Mouse (Mus musculus) CH12.LX (cell line): ENCODE results near the gene Efhd2. TPM values are rescaled to one million over a fixed set of nuclear protein-coding genes. Genes with fewer than 3 reads are reported as not detected.

Experiments used
- DNase-seq: peaks from one replicate; pipeline ENCODE4 v3.0.0-alpha.2; 2013; ENCODE audit errors: extremely low read depth
- H3K27ac ChIP-seq: 2 replicates; pipeline ENCODE4 v1.5.1; 2012; ENCODE audit warnings: low read depth, mild to moderate bottlenecking, control low read depth, moderate library complexity; ENCODE audit not compliant: insufficient read depth
- H3K27me3 ChIP-seq: replicated peaks from 2 replicates; pipeline ENCODE3; 2012; ENCODE audit warnings: inconsistent platforms
- H3K36me3 ChIP-seq, 2 experiments: replicated peaks in 1 of 2; 2 replicates each; pipeline versions ENCODE3 to v1.6.1; 2012; ENCODE audit warnings: inconsistent platforms in 1 of 2, low read length in 1 of 2, mild to moderate bottlenecking in 1 of 2, mixed read lengths in 1 of 2, moderate library complexity in 1 of 2; ENCODE audit not compliant: control insufficient read depth in 1 of 2, insufficient read depth in 1 of 2
- H3K4me1 ChIP-seq, 2 experiments: 2 replicates each; pipeline ENCODE4 v1.6.1; 2012; ENCODE audit warnings: inconsistent platforms in 1 of 2, moderate library complexity in 1 of 2; ENCODE audit not compliant: insufficient read depth in 2 of 2, control insufficient read depth in 1 of 2
- H3K4me2 ChIP-seq: 2 replicates; pipeline ENCODE4 v1.6.1; 2012; ENCODE audit warnings: low read depth, mild to moderate bottlenecking, control low read depth; ENCODE audit not compliant: poor library complexity, insufficient read depth, severe bottlenecking
- H3K4me3 ChIP-seq, 3 experiments: fragments of 150-350 bp in 1 of 3; sonication (generic) in 1 of 3; replicated peaks in 1 of 3; 2 replicates each; pipeline versions ENCODE3 to v1.5.1; 2011 to 2012; ENCODE audit warnings: low read depth in 2 of 3, low read length in 2 of 3, mild to moderate bottlenecking in 2 of 3, moderate library complexity in 2 of 3, control low read depth in 1 of 3, improper control_type of control experiment in 1 of 3, inconsistent platforms in 1 of 3, mixed read lengths in 1 of 3; ENCODE audit not compliant: poor library complexity in 1 of 3
- H3K79me2 ChIP-seq: replicated peaks from 2 replicates; pipeline ENCODE4 v1.6.1; 2012; ENCODE audit warnings: mild to moderate bottlenecking, moderate library complexity; ENCODE audit not compliant: control insufficient read depth, poor library complexity, insufficient read depth, severe bottlenecking; ENCODE audit errors: extremely low read depth
- H3K9ac ChIP-seq: 2 replicates; pipeline ENCODE4 v1.6.1; 2012; ENCODE audit warnings: low read depth, mild to moderate bottlenecking, control low read depth, moderate library complexity; ENCODE audit not compliant: insufficient read depth
- H3K9me3 ChIP-seq: replicated peaks from 2 replicates; pipeline ENCODE3; 2012; ENCODE audit warnings: low read length, inconsistent platforms, mixed read lengths
- BHLHE40 ChIP-seq: IDR thresholded peaks from 2 replicates; pipeline ENCODE4 v1.6.1; 2011; ENCODE audit warnings: mild to moderate bottlenecking, low read depth, low read length, improper control_type of control experiment
- CHD1 ChIP-seq: IDR thresholded peaks from 2 replicates; pipeline ENCODE4 v1.6.1; 2012; ENCODE audit warnings: low read depth, low read length, improper control_type of control experiment, inconsistent platforms
- CHD2 ChIP-seq: IDR thresholded peaks from 2 replicates; pipeline ENCODE4 v1.6.1; 2011; ENCODE audit warnings: low read length, improper control_type of control experiment
- ELF1 ChIP-seq: IDR thresholded peaks from 2 replicates; pipeline ENCODE4 v1.6.1; 2014; ENCODE audit warnings: low read depth, mild to moderate bottlenecking, inconsistent platforms, low read length, improper control_type of control experiment
- EP300 ChIP-seq: IDR thresholded peaks from 2 replicates; pipeline ENCODE4 v1.6.1; 2011; ENCODE audit warnings: low read length, improper control_type of control experiment
- KAT2A ChIP-seq: IDR thresholded peaks from 2 replicates; pipeline ENCODE4 v1.6.1; 2012; ENCODE audit warnings: low read length, improper control_type of control experiment, inconsistent platforms; ENCODE audit not compliant: insufficient replicate concordance
- MAZ ChIP-seq: IDR thresholded peaks from 2 replicates; pipeline ENCODE4 v1.6.1; 2012; ENCODE audit warnings: low read depth, mild to moderate bottlenecking, inconsistent platforms, low read length, improper control_type of control experiment, moderate library complexity
- NRF1 ChIP-seq: IDR thresholded peaks from 2 replicates; pipeline ENCODE4 v1.6.1; 2014; ENCODE audit warnings: low read depth, mild to moderate bottlenecking, inconsistent platforms, low read length, improper control_type of control experiment, moderate library complexity
- POLR2A ChIP-seq: IDR thresholded peaks from 2 replicates; pipeline ENCODE4 v1.6.1; 2011; ENCODE audit warnings: low read depth, mild to moderate bottlenecking, improper control_type of control experiment, low read length
- POLR2AphosphoS2 ChIP-seq: IDR thresholded peaks from 2 replicates; pipeline ENCODE4 v1.6.1; 2011; ENCODE audit warnings: low read depth, low read length, improper control_type of control experiment
- RCOR1 ChIP-seq: conservative IDR thresholded peaks from 2 replicates; pipeline ENCODE4 v1.6.1; 2012; ENCODE audit warnings: low read depth, mild to moderate bottlenecking, inconsistent platforms, low read length, improper control_type of control experiment
- UBTF ChIP-seq: IDR thresholded peaks from 2 replicates; pipeline ENCODE4 v1.6.1; 2012; ENCODE audit warnings: low read depth, mild to moderate bottlenecking, inconsistent platforms, low read length, improper control_type of control experiment, moderate library complexity
- USF1 ChIP-seq: IDR thresholded peaks from 2 replicates; pipeline ENCODE4 v1.6.1; 2014; ENCODE audit warnings: low read depth, mild to moderate bottlenecking, inconsistent platforms, low read length, improper control_type of control experiment
- USF2 ChIP-seq: conservative IDR thresholded peaks from 2 replicates; pipeline ENCODE4 v1.6.1; 2011; ENCODE audit warnings: low read depth, low read length, improper control_type of control experiment
- ZKSCAN1 ChIP-seq: IDR thresholded peaks from 2 replicates; pipeline ENCODE4 v1.6.1; 2012; ENCODE audit warnings: low read depth, inconsistent platforms, low read length, improper control_type of control experiment, borderline replicate concordance
- ZNF384 ChIP-seq: IDR thresholded peaks from 2 replicates; pipeline ENCODE4 v1.6.1; 2012; ENCODE audit warnings: low read depth, low read length, improper control_type of control experiment, inconsistent platforms
- dilution Hi-C: fragments of 300-500 bp; cut with MboI; formaldehyde crosslinking; loops from 2 replicates; pipeline ENCODE4 v1.14.3; 2020; ENCODE audit warnings: low sequenced_read_pairs; ENCODE audit not compliant: extremely low pct_unique_long_range_greater_than_20kb, extremely low pct_ligation_motif_present
- in situ Hi-C: fragments of 300-500 bp; cut with MboI; formaldehyde crosslinking; loops from 3 replicates; pipeline ENCODE4 v1.14.3; 2019; ENCODE audit warnings: low sequenced_read_pairs, low pct_ligation_motif_present, low pct_unique_long_range_greater_than_20kb, mixed read lengths
- polyA plus RNA-seq: library from polyadenylated mRNA; unstranded; fragments of >175 nt; gene quantifications from 2 replicates; pipeline ENCODE4 v1.2.1, GENCODE M21; 2012; ENCODE audit warnings: low read depth; ENCODE audit not compliant: insufficient read length
- total RNA-seq, 2 experiments: library from RNA; depleted of rRNA; stranded (reverse); fragments of 300-350 nt in 1 of 2; fragments of >200 nt in 1 of 2; gene quantifications; 2 replicates each; pipeline ENCODE4 v1.2.3; 2012 to 2014

The Efhd2 gene
- total and polyA plus RNA-seq, 3 experiments, result 43.8 to 143 (median 44.1) TPM

DNA sequence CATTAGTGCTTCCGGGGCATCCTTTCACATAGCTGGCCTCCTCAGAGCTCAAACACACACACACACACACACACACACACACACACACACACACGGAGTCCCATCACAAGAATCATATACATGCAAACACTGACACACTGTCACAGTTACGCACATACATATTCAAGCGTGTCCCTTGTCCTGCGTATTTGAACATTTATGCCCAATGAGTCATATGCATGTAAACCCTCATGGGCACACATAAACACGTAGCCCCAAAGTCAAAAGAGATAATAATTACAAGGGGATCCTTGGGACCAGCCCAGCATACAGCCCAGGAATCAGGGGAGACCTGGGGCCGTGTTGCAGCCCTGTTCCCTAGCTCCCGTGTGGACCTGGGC is 27.7 kb upstream of the Efhd2 start:
- dilution Hi-C loops, result no loop called here
- Histone ChIP-seq H3K9ac (no peak overlapping the region), H3K79me2 (no peaks in the 10 kb centered on the region), H3K36me3 (peaks cover 0 to 17% of the 10 kb centered on the region in 2 experiments), H3K4me3 (no peak overlapping the region), H3K4me2 (no peak overlapping the region), H3K27ac (no peak overlapping the region), H3K27me3 (no peaks in the 10 kb centered on the region), H3K4me1 (peaks cover 0 to 8% of the 10 kb centered on the region in 2 experiments; a peak in 1 of 4 replicates), H3K9me3 (no peaks in the 10 kb centered on the region)
- in situ Hi-C loops, result no loop called here
- no peak for DNase-seq
- TF ChIP-seq POLR2A (no peak), CHD1 (no peak), USF1 (no peak), KAT2A (no peak), MAZ (no peak), EP300 (no peak), ELF1 (no peak), USF2 (no peak), CHD2 (no peak), RCOR1 (no peak), NRF1 (no peak)

DNA sequence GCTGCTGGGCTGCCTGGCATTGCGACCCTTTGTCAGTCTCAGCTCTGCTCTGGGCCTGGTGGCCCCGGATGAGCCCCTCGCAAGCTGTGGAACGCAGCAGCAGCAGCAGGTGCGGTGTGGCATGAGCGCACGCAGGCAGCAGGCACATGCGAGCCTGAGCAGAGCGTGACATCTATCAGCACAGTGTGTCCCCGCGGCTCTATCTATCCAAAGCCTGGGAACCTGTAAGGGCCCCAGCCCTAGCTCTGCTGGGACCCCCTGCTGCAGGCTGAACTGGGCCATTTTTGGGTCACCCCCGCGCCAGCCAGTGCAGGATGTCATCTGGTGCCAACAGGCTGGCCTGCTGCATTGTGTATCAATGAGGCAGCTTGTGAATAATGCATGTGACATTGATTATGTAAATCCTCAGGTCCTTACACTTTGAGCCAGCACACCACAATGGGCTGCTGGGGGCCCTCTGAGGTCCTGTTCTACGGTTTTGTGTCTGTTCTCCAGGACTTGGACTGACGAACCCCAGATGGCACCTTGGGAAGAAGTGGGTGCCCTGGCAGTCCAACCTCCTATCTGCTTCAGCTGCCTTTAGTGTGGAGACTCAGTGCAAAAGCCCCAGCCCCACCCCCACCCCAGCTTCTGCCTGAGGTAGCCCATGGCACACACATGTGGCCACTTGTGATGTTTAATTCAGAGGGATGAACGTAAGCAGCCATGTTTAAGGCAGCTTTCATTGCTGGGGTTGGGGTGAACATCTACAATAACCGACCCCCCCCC is 27.2 kb upstream of the Efhd2 start:
- in situ Hi-C loops, result no loop called here
- H3K4me2 ChIP-seq, result no peak overlapping the region

More for the DNA sequence above, 27.2 kb upstream of the Efhd2 start:
- dilution Hi-C loops, result no loop called here
- peaks cover 0 to 13% of the 10 kb centered on the region in 2 experiments for H3K36me3 ChIP-seq
- no peak overlapping the region for H3K4me3 ChIP-seq
- peaks cover 0 to 8% of the 10 kb centered on the region in 2 experiments; a peak in 1 of 4 replicates for H3K4me1 ChIP-seq
- no peaks in the 10 kb centered on the region for H3K27me3 ChIP-seq
- no peaks in the 10 kb centered on the region for H3K9me3 ChIP-seq
- H3K9ac ChIP-seq, result no peak overlapping the region
- H3K27ac ChIP-seq, result no peak overlapping the region
- no peak for DNase-seq
- H3K79me2 ChIP-seq, result no peaks in the 10 kb centered on the region
- TF ChIP-seq ZKSCAN1 (no peak), BHLHE40 (no peak), UBTF (no peak), RCOR1 (no peak), CHD1 (no peak), POLR2AphosphoS2 (no peak), ZNF384 (no peak)
